Mouse (Mus musculus) T-helper 17 cell (primary cell): ENCODE measurements around the gene Nup205.
"Not testable (repeated sequence)": the region's sequence is repeated elsewhere in the genome, so short reads cannot be mapped to it uniquely, and the experiment has no call there.

Experiments used
- in situ Hi-C, 2 experiments: fragments of 300-600 bp; cut with MboI, MseI; formaldehyde crosslinking; loops; 1 replicate in 1 of 2; 2 replicates in 1 of 2; pipeline ENCODE4 v1.15.1; 2025; ENCODE audit warnings: high pct_unique_total_duplicates in 2 of 2

Gene Nup205

DNA sequence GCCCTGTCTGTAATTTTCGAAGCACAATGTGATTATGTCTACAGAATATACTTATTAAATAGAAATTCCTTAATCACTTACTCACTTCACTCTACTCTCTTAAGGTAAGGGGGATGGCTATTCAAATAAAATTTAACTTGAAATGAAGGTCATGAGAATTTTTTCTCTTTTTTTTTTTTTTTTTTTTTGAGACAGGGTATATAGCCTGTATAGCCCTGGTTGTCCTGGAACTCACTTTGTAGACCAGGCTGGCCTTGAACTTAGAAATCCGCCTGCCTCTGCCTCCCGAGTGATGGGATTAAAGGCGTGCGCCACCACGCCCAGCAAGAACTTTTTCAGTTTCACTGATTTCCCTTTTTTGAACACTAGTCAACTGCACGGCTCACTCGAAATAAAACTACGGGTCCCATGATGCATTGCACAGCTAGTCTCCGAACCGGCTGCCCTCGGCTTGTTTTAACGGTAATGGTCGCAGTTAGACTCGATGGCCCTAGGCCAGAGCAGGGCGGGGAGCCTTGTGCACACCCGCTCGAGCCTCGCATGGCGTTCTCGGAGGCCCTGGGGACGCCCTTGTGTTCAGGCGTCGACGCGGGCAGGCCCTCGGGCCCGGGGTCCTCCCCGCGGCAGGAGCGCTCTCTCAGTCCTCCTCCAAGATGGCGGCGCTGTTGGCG, at the start of gene Nup205:
Nup205 (plus strand) TSS at position 443 of the 671 bp plus-strand sequence.
- in situ Hi-C loops: no loop called here

DNA sequence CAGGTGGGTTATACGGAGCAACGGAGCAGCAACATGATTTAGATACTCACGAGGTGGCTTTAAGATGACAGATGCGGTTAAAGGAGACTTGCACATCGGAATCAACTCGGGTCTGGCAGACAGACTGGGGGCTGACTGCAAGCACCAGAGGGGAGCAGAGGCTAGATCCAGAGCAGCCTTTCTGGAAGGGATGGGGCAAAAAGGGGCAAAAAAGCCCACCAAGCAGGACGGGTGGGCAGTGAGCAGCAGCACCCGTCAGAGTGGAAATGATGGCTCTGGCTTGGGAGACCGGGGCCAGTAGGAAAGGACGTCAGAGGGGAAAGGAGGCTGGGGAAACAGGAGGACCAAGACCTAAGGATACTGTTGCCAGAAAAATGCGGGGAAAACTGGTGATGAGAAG, 44.4 kb upstream of the Nup205 start:
- in situ Hi-C loops: no loop called here

DNA sequence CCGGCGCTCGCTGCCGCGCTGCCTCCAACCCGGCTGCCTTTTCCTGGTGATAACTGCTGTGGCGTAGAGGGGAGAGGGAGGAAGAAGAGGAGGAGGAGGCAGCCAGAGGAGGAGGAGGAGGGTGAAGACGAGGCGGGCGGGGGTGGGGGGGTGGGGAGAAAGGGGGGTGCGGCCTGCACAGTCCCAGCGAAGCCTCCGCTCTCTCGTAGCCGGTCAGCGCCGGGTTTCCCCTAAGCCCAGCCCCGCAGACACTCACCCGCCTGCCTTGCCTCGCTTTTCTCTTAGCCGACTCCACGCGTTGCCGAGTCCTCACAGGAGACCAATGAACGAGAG, 44.0 kb upstream of the Nup205 start:
- in situ Hi-C loops: no loop called here

DNA sequence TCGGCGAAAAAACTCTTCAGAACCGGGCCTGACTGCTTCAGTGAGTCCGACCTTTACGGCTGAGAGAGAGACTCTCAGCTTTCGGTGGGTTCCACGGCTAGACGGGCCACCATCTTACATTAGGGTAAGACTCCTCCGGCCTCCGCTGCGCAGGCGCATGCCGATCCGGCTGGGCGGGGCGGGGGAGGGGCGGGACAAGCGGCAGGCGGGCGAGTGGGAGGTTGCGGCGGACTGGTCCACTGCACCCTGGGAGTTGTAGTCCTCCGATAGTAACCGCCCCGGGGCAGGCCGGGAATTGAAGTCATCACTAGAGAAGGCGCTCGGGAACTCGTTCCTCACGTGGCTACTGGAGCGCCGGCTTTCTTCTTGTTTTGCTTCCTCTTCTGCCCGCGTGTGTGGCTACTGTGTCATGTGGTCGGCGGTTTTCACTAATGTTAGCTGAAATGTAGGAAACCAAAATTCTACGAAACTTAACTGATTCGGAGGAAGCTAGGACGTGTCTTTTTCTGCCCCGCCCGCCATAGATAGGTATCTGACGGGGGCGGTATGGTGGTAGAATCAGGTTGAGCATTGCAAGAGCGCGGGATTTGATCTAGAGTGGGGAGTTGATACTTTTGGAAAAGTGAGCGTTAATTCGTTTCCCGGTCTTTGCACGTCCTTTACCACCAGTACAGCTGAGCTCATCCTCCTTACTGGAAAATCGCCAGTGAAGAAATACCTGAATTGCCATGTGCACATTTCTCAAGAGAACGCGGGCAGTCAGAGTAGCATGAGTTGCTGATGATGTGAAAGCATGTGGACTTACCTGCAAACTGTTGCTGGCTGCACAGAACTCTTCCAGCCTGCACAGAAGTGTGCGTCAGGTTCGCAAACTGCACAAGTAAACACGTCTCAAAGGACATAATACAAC, 43.4 kb upstream of the Nup205 start, which contains the start of gene Cnot4:
Cnot4 (minus strand) TSS at position 146 of the 910 bp plus-strand sequence.
- in situ Hi-C loops: no loop called here

DNA sequence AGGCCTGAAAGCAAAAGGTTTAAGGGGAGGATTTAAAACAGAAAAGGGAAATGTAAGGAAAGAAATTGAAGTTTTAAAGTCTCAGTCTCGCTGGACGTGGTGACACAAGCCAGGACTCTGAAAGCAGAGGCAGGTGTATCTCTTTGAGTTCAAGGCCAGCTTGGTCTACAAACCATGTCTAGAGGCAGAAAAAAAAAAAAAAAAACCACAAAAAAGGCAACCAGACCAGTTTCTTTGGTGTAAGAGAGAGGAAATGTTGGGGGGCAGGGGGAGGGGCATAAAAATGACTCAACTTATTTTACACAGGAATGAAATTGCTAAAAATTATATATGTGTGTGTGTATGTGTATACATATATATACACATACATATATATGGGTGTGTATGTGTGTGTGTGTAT, 42.4 kb upstream of the Nup205 start:
- in situ Hi-C loops: loop anchor here in 1 of 2 experiments (5.0 kb wide), 2 partner anchors 37 to 402 kb away; partner anchors contain the start of gene Mtpn

DNA sequence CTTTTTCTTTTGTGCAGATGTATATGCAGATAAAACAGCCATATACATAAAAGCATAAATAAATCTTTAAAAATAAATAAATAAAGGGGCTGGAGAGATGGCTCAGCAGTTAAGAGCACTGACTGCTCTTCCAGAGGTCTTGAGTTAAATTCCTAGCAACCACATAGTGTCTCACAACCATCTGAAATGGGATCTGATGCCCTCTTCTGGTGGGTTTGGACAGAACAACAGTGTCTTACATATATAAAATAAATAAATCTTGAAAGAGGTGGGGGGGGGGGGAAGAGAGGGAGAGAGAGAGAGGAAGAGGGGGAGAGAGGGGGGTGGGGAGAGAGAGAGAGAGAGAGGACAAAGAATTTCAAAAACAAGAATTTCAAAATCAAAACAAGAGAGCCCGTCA, 36.9 kb upstream of the Nup205 start:
- in situ Hi-C loops: no loop called here

DNA sequence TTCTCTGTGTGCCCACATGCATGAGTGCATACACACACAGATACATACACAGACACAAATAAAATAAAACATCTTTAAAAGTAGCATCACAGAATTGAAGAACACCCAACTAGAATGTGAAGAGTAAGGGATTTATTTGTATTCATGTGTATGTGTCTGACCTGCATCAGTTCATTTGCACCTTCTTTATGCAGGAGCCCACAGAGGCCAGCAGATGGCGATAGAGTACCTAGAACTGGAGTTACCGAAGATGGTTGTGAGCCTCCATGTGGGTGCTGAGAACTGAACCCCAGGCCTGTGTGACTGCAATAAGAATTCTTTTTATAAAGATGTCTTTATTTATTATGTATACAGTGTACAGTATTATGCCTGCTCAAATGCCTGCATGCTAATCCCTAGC, 31.7 kb upstream of the Nup205 start:
- in situ Hi-C loops: no loop called here

DNA sequence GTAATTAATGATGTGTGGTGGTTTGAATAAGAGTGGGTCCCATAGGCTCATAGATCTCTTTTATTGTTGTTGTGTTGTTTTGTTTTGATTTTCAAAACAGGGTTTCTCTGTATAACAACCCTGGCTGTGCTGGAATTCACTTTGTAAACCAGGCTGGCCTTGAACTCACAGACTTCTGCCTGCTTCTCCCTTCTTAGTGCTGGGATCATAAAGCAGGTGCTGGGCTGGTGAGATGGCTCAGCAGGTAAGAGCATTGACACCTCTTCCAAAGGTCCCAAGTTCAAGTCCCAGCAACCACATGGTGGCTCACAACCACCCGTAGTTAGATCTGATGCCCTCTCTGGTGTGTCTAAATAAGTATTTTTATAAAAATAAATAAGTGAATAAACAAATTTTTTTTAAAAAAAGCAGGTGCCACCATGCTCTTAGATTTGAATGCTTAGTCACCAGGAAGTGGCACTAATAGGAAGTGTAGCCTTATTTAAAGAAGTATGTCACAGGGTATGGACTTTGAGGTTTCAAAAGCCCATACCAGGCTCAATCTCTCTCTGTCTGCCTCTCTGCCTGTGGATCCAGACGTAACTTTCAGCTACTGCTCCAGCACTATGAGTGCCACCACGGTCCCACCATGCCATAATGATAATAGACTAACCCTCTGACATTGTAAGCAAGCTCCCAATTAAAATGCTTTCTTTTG, 29.3 kb upstream of the Nup205 start:
- in situ Hi-C loops: no loop called here

DNA sequence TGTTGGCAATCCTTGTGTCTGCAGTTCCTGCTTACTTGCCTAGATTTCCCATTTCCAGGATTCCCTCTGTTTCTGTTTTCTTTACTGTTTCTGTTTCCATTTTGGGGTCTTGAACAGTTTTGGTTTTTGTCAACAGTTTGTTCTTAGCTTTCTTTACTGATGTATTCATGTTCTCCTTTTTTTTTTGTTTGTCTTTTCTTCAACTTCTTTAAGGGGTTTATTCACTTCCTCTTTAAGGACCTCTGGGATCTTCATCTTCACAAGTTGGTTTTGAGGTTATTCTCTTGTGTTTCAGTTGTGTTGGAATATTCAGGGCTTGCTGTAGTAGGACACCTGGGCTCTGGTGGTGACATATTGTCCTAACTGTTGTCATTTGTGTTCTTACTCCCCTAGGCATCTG, 22.7 kb upstream of the Nup205 start:
- in situ Hi-C loops: no loop called here

DNA sequence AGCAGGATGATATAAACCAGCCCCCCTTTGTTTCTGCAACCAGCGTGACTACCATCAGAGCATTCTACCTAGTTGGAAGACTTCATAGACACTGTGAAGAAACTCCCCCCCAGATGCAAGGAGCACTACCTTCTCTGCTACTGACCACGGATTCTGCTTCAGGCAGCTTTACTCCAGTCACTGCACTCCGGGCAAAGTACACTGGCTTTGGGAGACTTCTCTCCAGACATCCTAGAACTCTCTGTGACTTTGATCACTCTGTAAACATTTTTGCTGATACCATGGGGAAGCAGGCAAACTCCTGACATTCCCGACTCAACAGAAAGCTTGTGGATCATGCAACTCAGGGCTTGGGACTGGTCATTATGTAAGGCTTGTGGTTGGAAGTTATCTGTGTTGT, 8.0 kb upstream of the Nup205 start:
- in situ Hi-C loops: no loop called here

DNA sequence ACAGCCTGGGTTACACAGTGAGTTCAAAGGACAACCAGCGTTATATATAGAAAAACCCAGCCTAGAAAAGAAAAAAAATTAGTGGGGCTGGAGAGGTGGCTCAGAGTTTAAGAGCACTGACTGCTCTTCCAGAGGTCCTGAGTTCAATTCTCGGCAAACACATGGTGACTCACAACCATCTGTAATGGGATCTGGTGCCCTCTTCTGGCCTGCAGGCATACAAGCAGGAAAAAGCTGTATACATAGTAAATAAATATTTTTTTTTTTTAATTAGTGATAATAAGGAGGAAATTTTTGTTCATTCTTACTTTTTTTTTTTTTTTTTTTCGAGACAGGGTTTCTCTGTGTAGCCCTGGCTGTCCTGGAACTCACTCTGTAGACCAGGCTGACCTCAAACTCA, 5.2 kb upstream of the Nup205 start:
- in situ Hi-C loops: loop anchor here in 1 of 2 experiments (5.0 kb wide), 1 partner anchor 35 kb away; no protein-coding TSS in a partner anchor

DNA sequence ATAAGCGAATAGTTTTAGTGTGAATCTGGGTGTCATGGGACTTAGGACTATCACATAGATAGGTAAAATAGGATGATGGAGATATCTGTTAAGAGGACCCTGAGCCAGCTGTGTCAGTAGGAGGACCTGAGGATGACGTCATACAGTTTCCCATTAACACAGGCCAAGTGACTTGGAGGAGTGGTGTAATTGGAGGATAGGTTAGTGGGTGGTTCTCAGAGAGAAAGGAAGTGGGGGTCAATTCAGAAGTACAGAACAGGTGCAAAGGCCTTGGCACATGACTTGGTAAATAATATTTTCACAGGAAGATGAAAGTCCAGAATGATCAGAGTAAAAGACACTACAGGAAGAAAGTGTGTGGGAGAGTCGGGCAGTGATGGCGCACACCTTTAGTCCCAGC, 4.0 kb upstream of the Nup205 start:
- in situ Hi-C loops: loop anchor here in 1 of 2 experiments (5.0 kb wide), 1 partner anchor 36 kb away; no protein-coding TSS in a partner anchor

DNA sequence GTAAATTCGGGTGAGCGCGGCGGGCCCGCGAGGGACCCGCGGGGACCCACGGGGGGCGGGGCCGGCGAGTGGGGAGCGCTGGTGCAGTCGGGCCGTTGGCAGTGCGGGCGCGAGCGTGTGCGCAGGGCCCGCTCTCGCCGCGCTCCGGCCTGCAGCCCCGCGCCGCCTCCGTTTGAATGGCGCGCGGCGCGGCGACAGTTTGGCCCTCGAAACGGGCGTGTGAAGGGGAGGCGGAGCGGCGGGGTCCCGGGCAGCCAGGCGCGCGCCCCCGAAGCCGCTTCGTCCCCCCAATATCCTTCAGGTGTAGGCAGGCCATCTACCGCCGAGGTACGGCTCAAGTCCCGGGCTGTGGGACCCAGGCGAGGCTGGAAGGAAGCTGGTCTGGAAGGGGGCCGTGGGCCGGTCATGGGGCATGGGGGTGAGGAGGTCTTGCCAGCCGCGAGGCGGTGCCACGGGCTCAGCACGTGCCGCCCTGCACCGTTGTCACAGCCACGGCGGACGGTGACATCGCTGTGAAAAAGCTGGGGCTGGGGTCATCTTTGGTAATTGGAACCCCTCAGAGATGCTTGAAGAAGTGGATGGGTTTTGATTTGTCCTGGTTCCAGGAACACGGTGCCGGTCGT, 540 bp downstream of the Nup205 start:
- in situ Hi-C loops: no loop called here

DNA sequence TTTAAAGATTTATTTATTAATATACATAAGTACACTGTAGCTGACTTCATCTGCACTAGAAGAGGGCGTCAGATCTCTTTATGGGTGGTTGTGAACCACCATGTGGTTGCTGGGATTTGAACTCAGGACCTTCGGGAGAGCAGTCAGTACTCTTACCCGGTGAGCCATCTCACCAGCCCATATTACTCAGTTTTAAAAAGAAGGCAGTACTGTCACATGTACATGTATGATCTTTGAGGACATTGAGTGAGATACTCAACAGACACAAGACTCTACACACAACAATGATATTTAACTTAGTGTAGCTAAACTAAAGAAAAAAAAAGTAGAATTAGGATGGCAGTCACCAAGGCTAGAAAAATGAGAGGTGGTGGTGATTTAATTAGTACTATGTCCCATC, 2.1 kb downstream of the Nup205 start:
- in situ Hi-C loops: not testable (repeated sequence)

DNA sequence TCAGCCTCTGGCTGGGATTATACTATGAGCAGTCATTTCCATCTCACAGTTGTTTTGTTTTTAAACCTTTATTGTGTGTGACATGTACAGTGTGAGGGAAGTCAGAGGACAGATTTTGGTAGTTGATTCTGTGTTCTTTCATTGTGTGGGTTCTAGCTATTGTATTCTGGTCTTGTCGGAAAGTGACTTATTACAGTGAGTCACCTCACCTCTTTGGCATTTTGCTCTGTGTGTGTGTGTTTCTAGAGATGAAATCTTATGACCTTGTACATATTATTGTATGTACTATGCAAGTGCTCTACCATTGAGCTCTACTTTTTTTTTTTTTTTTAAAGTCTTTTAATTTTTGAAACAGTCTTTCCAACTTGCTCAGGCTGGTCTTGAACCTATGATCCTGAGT, 7.6 kb downstream of the Nup205 start:
- in situ Hi-C loops: no loop called here

DNA sequence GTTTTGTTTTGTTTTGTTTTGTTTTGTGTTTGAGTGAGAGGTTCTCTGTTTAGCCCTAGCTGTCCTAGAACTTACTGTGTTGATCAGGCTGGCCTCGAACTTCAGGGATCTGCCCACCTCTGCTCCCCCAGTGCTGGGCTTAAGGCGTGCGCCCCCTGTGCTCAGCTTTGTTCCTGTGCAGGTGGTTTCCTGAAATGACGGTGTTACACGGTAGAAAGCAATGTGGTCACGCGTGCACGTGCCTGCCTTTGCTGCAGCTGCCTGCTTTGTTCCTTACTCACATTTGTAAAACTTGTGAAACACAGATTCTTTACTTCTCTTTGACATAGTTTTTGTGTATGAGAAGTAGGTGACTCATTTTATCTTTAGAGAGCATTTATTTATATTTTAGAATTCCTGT, 14.0 kb downstream of the Nup205 start:
- in situ Hi-C loops: loop anchor here in 1 of 2 experiments (5.0 kb wide), 1 partner anchor 51 kb away; no protein-coding TSS in a partner anchor

DNA sequence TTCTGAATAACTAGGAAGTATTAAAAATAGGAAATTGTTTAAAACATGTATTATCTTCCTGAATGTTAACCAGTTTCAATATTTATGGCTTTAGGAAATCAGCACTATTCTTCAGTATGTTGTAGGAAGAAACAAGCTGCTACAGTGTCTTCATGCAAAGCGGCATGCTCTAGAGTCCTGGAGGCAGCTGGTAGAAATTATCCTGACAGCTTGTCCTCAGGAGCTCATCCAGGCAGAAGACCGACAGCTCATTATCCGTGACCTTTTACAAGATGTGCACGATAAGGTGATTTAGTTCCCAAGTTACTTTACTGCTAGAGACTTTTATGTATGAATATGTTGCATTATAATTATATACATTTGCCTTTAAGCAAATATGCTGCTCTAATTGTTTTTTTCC, 48.5 kb downstream of the Nup205 start:
- in situ Hi-C loops: no loop called here

DNA sequence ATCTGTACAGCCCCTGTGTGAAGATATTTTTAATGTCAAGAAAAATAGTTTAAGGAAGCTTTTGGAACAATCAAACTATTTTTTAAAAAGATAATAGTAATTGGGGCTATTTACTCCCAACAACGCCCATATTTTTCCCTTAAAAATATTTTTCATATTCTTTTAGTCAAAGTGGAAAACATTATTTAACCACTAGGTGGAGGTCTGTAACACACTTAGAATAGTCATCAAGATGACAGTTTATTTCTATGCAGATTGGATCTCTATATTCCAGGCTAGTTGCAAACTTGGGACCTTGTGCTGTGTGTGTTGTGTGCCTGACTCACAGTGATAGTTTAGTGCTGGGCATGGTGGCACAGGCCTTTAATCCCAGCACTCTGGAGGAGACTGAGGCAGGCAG, 52.2 kb downstream of the Nup205 start:
- in situ Hi-C loops: no loop called here

DNA sequence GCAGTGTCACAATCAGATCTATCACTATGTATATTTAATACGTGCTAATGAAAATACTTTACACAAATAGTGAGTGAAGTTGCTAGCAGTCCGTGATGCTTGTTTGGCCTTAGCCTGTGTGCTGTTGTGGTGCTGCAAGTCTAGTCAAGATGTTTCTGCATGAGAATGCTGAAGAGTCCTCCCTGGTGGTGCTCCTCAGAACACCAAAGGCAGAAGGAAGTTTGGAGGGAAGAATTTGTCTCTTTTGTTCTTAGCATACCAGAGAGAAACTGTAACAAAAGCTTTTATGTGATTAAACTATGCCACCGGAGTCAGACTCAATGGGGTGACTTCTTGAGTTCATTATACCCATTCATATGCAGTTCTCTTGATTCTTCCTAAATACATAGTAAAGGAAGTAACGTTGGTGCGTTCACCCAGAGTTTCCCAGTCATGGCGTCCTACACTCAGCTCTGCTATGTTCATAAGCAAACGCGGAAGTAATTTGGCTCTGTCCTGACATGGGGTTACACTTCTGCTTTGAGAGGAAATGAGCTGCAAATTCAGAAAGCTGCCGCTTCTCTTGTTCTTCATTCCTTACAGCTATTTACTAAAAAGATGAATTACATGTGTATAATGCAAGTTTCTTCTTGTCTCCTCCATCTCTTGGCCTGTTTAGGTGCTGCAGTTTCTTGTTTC, 59.0 kb downstream of the Nup205 start:
- in situ Hi-C loops: no loop called here

DNA sequence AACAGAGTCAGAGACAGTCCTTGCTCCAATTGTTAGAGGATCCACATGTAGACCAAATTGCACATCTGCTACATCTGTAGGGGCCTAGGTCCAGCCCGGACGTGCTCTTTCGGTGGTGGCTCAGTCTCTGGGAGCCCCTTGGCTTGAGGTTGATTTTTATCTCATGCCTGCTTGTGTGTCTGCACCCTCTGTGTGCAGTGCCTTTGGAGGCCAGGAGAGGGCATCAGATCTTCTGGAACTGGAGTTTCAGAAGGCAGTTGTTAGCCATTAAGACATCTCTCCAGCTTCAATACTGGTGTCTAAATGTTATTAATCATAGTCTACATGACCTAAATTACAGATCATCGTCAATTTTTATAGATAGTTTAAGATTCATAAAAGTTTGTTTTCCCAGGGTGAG, 66.0 kb downstream of the Nup205 start:
- in situ Hi-C loops: loop anchor here (5.0 kb wide), 2 partner anchors 41 to 51 kb away; no protein-coding TSS in a partner anchor

DNA sequence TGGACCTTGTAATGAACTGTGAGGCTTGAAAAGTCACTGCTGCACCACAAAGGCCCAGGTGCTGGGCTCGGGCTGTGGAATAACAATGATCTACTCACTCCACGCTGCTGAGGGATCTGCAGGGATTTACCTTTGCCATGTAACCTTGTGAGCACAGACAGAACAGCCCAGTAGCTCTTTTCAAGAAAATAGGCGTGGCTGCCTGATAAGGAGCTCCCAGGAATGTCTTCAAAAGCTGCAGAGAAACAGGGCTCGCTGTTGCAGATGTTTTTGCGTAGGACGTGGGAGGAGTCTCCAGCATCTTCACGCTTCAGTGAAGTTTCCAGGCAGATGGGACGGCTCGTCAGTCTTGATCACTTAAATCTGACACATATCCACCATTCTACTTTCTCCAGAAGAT, 66.8 kb downstream of the Nup205 start:
- in situ Hi-C loops: loop anchor here (5.0 kb wide), 2 partner anchors 42 to 52 kb away; no protein-coding TSS in a partner anchor
